Mouse (Mus musculus): ENCODE measurements around the gene Smarcd3.

DNA sequence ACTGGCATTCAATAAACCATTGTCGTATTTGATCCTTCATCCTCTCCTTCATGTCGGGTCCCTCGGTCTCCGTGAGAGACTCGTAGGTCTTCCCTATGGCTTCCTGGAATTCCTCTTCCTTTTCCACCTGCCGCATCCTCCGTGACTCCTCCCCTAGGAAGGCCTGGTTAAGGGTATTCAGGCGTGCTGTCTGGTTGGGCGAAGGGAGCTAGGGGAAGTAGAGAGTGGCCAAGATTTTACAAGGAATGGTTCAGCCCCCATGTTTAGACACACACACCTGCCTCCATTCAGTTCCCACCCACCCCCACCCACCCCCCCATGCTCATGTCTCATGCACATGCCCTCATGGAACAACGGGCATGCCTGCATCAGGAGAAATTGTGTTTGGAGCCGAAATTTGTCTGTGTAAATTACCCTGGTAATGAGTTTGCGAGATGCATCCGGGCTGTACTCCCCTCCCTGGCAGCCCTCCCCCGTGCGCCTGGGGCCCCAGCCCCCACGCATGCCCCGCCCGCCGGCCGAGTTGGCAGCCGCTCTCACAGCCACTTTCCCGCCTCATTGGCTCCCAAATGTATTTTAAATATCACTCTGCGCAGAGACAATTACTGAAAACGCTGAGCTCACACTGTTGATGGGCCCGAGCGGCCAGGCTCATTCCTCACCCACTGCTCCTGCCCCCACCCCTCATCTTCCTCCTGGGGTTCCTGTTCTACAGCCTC is 73.5 kb downstream of the Smarcd3 start:
- TF ChIP-seq POLR2A (IDR thresholded peaks at IDR 0.05; ENCODE audit: low read depth, low read length) (no peak), CTCF (IDR thresholded peaks at IDR 0.05; ENCODE audit: extremely low read depth, insufficient read depth, insufficient read length, insufficient replicate concordance) (no peak)

All from spleen, adult 2 months (tissue).